Mouse (Mus musculus) C2C12 (cell line): ENCODE results near the gene Gckr.

Source experiments
- CEBPB ChIP-seq: IDR thresholded peaks from one replicate; pipeline ENCODE4 v1.6.1; 2011; ENCODE audit warnings: low read depth, mild to moderate bottlenecking, control low read depth, moderate library complexity
- CTCF ChIP-seq: IDR thresholded peaks from one replicate; pipeline ENCODE4 v1.5.1; 2011; ENCODE audit not compliant: control insufficient read depth, insufficient read depth, insufficient read length
- MAX ChIP-seq: IDR thresholded peaks from one replicate; pipeline ENCODE4 v1.6.1; 2011; ENCODE audit warnings: mild to moderate bottlenecking, control low read depth
- MYOG ChIP-seq: IDR thresholded peaks from one replicate; pipeline ENCODE4 v1.6.1; 2011; ENCODE audit not compliant: control insufficient read depth, insufficient read length; ENCODE audit errors: extremely low read depth
- USF1 ChIP-seq: IDR thresholded peaks from one replicate; pipeline ENCODE4 v1.6.1; 2011; ENCODE audit warnings: low read depth, mild to moderate bottlenecking, control low read depth, moderate library complexity

GRCm38 (mm10) chr5:31297981-31298380 is 738 bp downstream of the Gckr start:
- no peak for TF ChIP-seq CTCF
- no peak for TF ChIP-seq MAX
- TF ChIP-seq MYOG, result no peak
- no peak for TF ChIP-seq CEBPB
- no peak for TF ChIP-seq USF1
